Mouse (Mus musculus) ovary, postnatal 14 days (tissue): Measurements from ENCODE around the gene Cenpb.

ENCODE experiments used
- DNase-seq: peaks from one replicate; pipeline ENCODE4 v3.0.0; 2022; ENCODE audit warnings: low spot score

The Cenpb gene

GRCm38 (mm10) chr2:131167984-131168383 lies 11.9 kb downstream of the Cenpb start:
- DNase-seq: no peak

- DNase-seq: no peak
These were observed 13.7 kb downstream of the Cenpb start for GRCm38 (mm10) chr2:131166172-131166571.

- no peak for DNase-seq
These were observed 15.9 kb downstream of the Cenpb start for GRCm38 (mm10) chr2:131163924-131164323.

- no peak for DNase-seq
These were observed 19.2 kb downstream of the Cenpb start for GRCm38 (mm10) chr2:131160671-131161111.

- DNase-seq: peak; percentile 86
These were observed 19.8 kb downstream of the Cenpb start, which contains the start of gene 1700037H04Rik for GRCm38 (mm10) chr2:131159938-131160581. TSS of gene 1700037H04Rik (minus strand) at chr2:131160081.

- DNase-seq: no peak
These were observed 20.4 kb downstream of the Cenpb start for GRCm38 (mm10) chr2:131159491-131159910.

GRCm38 (mm10) chr2:131156987-131157386 lies 22.9 kb downstream of the Cenpb start:
- no peak for DNase-seq

GRCm38 (mm10) chr2:131154036-131154435 lies 25.8 kb downstream of the Cenpb start:
- no peak for DNase-seq

- DNase-seq: no peak
These were observed 27.6 kb downstream of the Cenpb start for GRCm38 (mm10) chr2:131152166-131152730.

GRCm38 (mm10) chr2:131149254-131149578 lies 30.7 kb downstream of the Cenpb start:
- DNase-seq: no peak

GRCm38 (mm10) chr2:131148353-131149253 lies 31.3 kb downstream of the Cenpb start:
- DNase-seq: no peak

GRCm38 (mm10) chr2:131147043-131147365 lies 32.9 kb downstream of the Cenpb start:
- DNase-seq: no peak

GRCm38 (mm10) chr2:131146193-131147042 lies 33.4 kb downstream of the Cenpb start:
- DNase-seq: no peak

- no peak for DNase-seq
These were observed 34.3 kb downstream of the Cenpb start for GRCm38 (mm10) chr2:131145536-131145935.

- DNase-seq: no peak
These were observed 34.7 kb downstream of the Cenpb start for GRCm38 (mm10) chr2:131145121-131145520.

GRCm38 (mm10) chr2:131143007-131143780 lies 36.7 kb downstream of the Cenpb start:
- no peak for DNase-seq

- peak; percentile 80 for DNase-seq
These were observed 37.3 kb downstream of the Cenpb start for GRCm38 (mm10) chr2:131142592-131142991.

GRCm38 (mm10) chr2:131141336-131141986 lies 38.4 kb downstream of the Cenpb start:
- DNase-seq: no peak

GRCm38 (mm10) chr2:131140533-131140905 lies 39.3 kb downstream of the Cenpb start:
- DNase-seq: no peak

- DNase-seq: no peak
These were observed 39.9 kb downstream of the Cenpb start for GRCm38 (mm10) chr2:131139886-131140532.
